Mouse (Mus musculus): ENCODE results near the gene Cenpb. TPM values are rescaled to one million over a fixed set of nuclear protein-coding genes. Genes with fewer than 3 reads are reported as not detected.
A peak's percentile ranks its signal among the peaks of the same experiment; 100 is the strongest.
"Not testable (repeated sequence)": the region's sequence is repeated elsewhere in the genome, so short reads cannot be mapped to it uniquely, and the experiment has no call there.

Gene Cenpb
- polyA plus RNA-seq (2012), result 27.7 and 31.8 TPM in 2 replicates

GRCm38 (mm10) chr2:131179990-131180587 lies at the start of gene Cenpb:
Gene Cenpb (minus strand): TSS chr2:131180067.
- peaks cover 43% of the 10 kb centered on the region for H3K36me3 ChIP-seq (ENCODE audit: control insufficient read depth)
- H3K4me1 ChIP-seq (ENCODE audit: control insufficient read depth), result peaks cover 69% of the 10 kb centered on the region
- peak within 1 kb of the TSS; percentile 79 for H3K4me3 ChIP-seq (replicated peaks)
- TF ChIP-seq TAL1 (IDR thresholded peaks at IDR 0.05; ENCODE audit: low read length) (no peak), GATA1 (IDR thresholded peaks at IDR 0.05; ENCODE audit: low read length) (no peak)
- H3K27me3 ChIP-seq (ENCODE audit: control insufficient read depth), result no peaks in the 10 kb centered on the region
- no peaks in the 10 kb centered on the region for H3K9me3 ChIP-seq (ENCODE audit: control insufficient read depth, low read length)

- Histone ChIP-seq H3K9me3 (ENCODE audit: control insufficient read depth, low read length) (no peaks in the 10 kb centered on the region), H3K27me3 (ENCODE audit: control insufficient read depth) (no peaks in the 10 kb centered on the region), H3K36me3 (ENCODE audit: control insufficient read depth) (peaks cover 9% of the 10 kb centered on the region; the same call in 1 of the 2 replicates), H3K4me3 (replicated peaks) (no peak overlapping the region), H3K4me1 (ENCODE audit: control insufficient read depth) (peaks cover 78% of the 10 kb centered on the region)
- TF ChIP-seq GATA1 (IDR thresholded peaks at IDR 0.05; ENCODE audit: low read length), result no peak
- TF ChIP-seq TAL1 (IDR thresholded peaks at IDR 0.05; ENCODE audit: low read length), result no peak
Observed at GRCm38 (mm10) chr2:131227243-131227642, 47.4 kb upstream of the Cenpb start.

GRCm38 (mm10) chr2:131226669-131227068 lies 46.8 kb upstream of the Cenpb start:
- not testable (repeated sequence) for H3K27me3 ChIP-seq (ENCODE audit: control insufficient read depth); H3K4me3 ChIP-seq (replicated peaks); H3K9me3 ChIP-seq (ENCODE audit: control insufficient read depth, low read length)
- Histone ChIP-seq H3K4me1 (ENCODE audit: control insufficient read depth) (peaks cover 78% of the 10 kb centered on the region), H3K36me3 (ENCODE audit: control insufficient read depth) (peaks cover 11% of the 10 kb centered on the region)

- TF ChIP-seq TAL1 (IDR thresholded peaks at IDR 0.05; ENCODE audit: low read length), result no peak
- no peak for TF ChIP-seq GATA1 (IDR thresholded peaks at IDR 0.05; ENCODE audit: low read length)
- H3K27me3 ChIP-seq (ENCODE audit: control insufficient read depth), result no peaks in the 10 kb centered on the region
- peaks cover 14% of the 10 kb centered on the region for H3K36me3 ChIP-seq (ENCODE audit: control insufficient read depth)
- H3K9me3 ChIP-seq (ENCODE audit: control insufficient read depth, low read length), result peaks cover 2% of the 10 kb centered on the region; the same call in 1 of the 2 replicates
- H3K4me3 ChIP-seq (replicated peaks), result no peak overlapping the region
- H3K4me1 ChIP-seq (ENCODE audit: control insufficient read depth), result peaks cover 81% of the 10 kb centered on the region
Observed at GRCm38 (mm10) chr2:131225178-131225577, 45.3 kb upstream of the Cenpb start.

GRCm38 (mm10) chr2:131223569-131223968 lies 43.7 kb upstream of the Cenpb start:
- TF ChIP-seq TAL1 (IDR thresholded peaks at IDR 0.05; ENCODE audit: low read length) (peak; percentile 83), GATA1 (IDR thresholded peaks at IDR 0.05; ENCODE audit: low read length) (peak; percentile 81)
- H3K4me1 ChIP-seq (ENCODE audit: control insufficient read depth), result peaks cover 87% of the 10 kb centered on the region
- no peaks in the 10 kb centered on the region for H3K27me3 ChIP-seq (ENCODE audit: control insufficient read depth)
- peaks cover 2% of the 10 kb centered on the region; the same call in 1 of the 2 replicates for H3K9me3 ChIP-seq (ENCODE audit: control insufficient read depth, low read length)
- H3K4me3 ChIP-seq (replicated peaks), result peak overlapping the region; percentile 10
- H3K36me3 ChIP-seq (ENCODE audit: control insufficient read depth), result peaks cover 14% of the 10 kb centered on the region

GRCm38 (mm10) chr2:131222562-131222961 lies 42.7 kb upstream of the Cenpb start:
- TF ChIP-seq GATA1 (IDR thresholded peaks at IDR 0.05; ENCODE audit: low read length), result no peak
- TF ChIP-seq TAL1 (IDR thresholded peaks at IDR 0.05; ENCODE audit: low read length), result no peak
- peak overlapping the region; percentile 19 for H3K4me3 ChIP-seq (replicated peaks)
- H3K4me1 ChIP-seq (ENCODE audit: control insufficient read depth), result peaks cover 91% of the 10 kb centered on the region
- no peaks in the 10 kb centered on the region for H3K27me3 ChIP-seq (ENCODE audit: control insufficient read depth)
- peaks cover 2% of the 10 kb centered on the region; the same call in 1 of the 2 replicates for H3K9me3 ChIP-seq (ENCODE audit: control insufficient read depth, low read length)
- peaks cover 15% of the 10 kb centered on the region for H3K36me3 ChIP-seq (ENCODE audit: control insufficient read depth)

- no peak for TF ChIP-seq TAL1 (IDR thresholded peaks at IDR 0.05; ENCODE audit: low read length)
- TF ChIP-seq GATA1 (IDR thresholded peaks at IDR 0.05; ENCODE audit: low read length), result no peak
- Histone ChIP-seq H3K36me3 (ENCODE audit: control insufficient read depth) (peaks cover 15% of the 10 kb centered on the region), H3K9me3 (ENCODE audit: control insufficient read depth, low read length) (peaks cover 2% of the 10 kb centered on the region; the same call in 1 of the 2 replicates), H3K4me3 (replicated peaks) (no peak overlapping the region), H3K4me1 (ENCODE audit: control insufficient read depth) (peaks cover 91% of the 10 kb centered on the region), H3K27me3 (ENCODE audit: control insufficient read depth) (no peaks in the 10 kb centered on the region)
Observed at GRCm38 (mm10) chr2:131221853-131222515, 42.1 kb upstream of the Cenpb start.

- H3K9me3 ChIP-seq (ENCODE audit: control insufficient read depth, low read length), result peaks cover 2% of the 10 kb centered on the region; the same call in 1 of the 2 replicates
- H3K36me3 ChIP-seq (ENCODE audit: control insufficient read depth), result peaks cover 27% of the 10 kb centered on the region
- H3K4me1 ChIP-seq (ENCODE audit: control insufficient read depth), result peaks cover 91% of the 10 kb centered on the region
- H3K4me3 ChIP-seq (replicated peaks), result no peak overlapping the region
- no peaks in the 10 kb centered on the region for H3K27me3 ChIP-seq (ENCODE audit: control insufficient read depth)
- no peak for TF ChIP-seq GATA1 (IDR thresholded peaks at IDR 0.05; ENCODE audit: low read length)
- no peak for TF ChIP-seq TAL1 (IDR thresholded peaks at IDR 0.05; ENCODE audit: low read length)
Observed at GRCm38 (mm10) chr2:131220030-131220429, 40.2 kb upstream of the Cenpb start.

- H3K4me3 ChIP-seq (replicated peaks), result no peak overlapping the region
- no peak for TF ChIP-seq GATA1 (IDR thresholded peaks at IDR 0.05; ENCODE audit: low read length)
- TF ChIP-seq TAL1 (IDR thresholded peaks at IDR 0.05; ENCODE audit: low read length), result no peak
- no peaks in the 10 kb centered on the region for H3K9me3 ChIP-seq (ENCODE audit: control insufficient read depth, low read length)
- H3K36me3 ChIP-seq (ENCODE audit: control insufficient read depth), result peaks cover 50% of the 10 kb centered on the region
- no peaks in the 10 kb centered on the region for H3K27me3 ChIP-seq (ENCODE audit: control insufficient read depth)
- H3K4me1 ChIP-seq (ENCODE audit: control insufficient read depth), result peaks cover 91% of the 10 kb centered on the region
Observed at GRCm38 (mm10) chr2:131215941-131216858, 36.3 kb upstream of the Cenpb start.
